Mouse (Mus musculus) G1E (cell line): Measurements from ENCODE around the gene Hcn1.

Experiments used
- CTCF ChIP-seq: IDR thresholded peaks from 2 replicates; pipeline ENCODE4 v1.5.1; 2012; ENCODE audit warnings: low read depth, low read length, inconsistent platforms, mixed read lengths
- GATA1 ChIP-seq: IDR thresholded peaks from 2 replicates; pipeline ENCODE4 v1.6.1; 2012; ENCODE audit warnings: borderline replicate concordance, low read length, inconsistent platforms, mixed read lengths
- GATA2 ChIP-seq: IDR thresholded peaks from 2 replicates; pipeline ENCODE4 v1.6.1; 2012; ENCODE audit warnings: low read depth, low read length, inconsistent platforms, borderline replicate concordance
- POLR2AphosphoS5 ChIP-seq: IDR thresholded peaks from 2 replicates; pipeline ENCODE4 v1.6.1; 2012; ENCODE audit warnings: low read depth, low read length, inconsistent platforms; ENCODE audit not compliant: insufficient replicate concordance
- TAL1 ChIP-seq: conservative IDR thresholded peaks from 2 replicates; pipeline ENCODE4 v1.6.1; 2012; ENCODE audit warnings: low read depth, low read length, inconsistent platforms, mixed read lengths

DNA sequence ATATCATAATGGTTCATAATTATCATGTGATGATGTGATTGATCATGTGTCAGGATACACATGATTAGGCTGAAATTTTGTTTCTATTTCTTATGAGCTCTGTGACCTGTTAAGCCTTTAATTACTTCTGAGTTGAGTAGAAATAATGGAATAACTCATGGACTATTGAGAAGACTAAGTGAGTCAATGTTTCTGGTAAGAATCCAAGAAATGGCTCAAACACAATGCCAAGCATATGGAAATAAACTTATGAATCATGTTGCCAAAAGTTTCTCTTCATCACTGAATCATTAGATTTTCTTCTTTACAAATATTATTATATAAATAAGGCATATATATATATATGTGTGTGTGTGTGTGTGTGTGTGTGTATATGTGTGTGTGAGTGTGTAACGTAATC, 69.7 kb downstream of the Hcn1 start:
- no peak for TF ChIP-seq TAL1
- no peak for TF ChIP-seq CTCF
- TF ChIP-seq GATA1: no peak
- no peak for TF ChIP-seq GATA2
- TF ChIP-seq POLR2AphosphoS5: no peak
